Mouse (Mus musculus) embryonic facial prominence, embryonic 10.5 days (tissue): ENCODE measurements around the gene Ggcx. TPM values are rescaled to one million over a fixed set of nuclear protein-coding genes. Genes with fewer than 3 reads are reported as not detected.

Experiments used
- DNase-seq: peaks from one replicate; pipeline ENCODE4 v3.0.0-alpha.2; 2017; ENCODE audit warnings: low spot score
- H3K27ac ChIP-seq: fragments of 300-500 bp; sonication (generic); replicated peaks from 2 replicates; pipeline ENCODE4 v1.5.1; 2016; ENCODE audit warnings: mild to moderate bottlenecking
- H3K27me3 ChIP-seq: fragments of 300-500 bp; sonication (generic); replicated peaks from 2 replicates; pipeline ENCODE4 v1.6.1; 2016; ENCODE audit warnings: low read depth, mild to moderate bottlenecking; ENCODE audit not compliant: poor library complexity, severe bottlenecking
- H3K36me3 ChIP-seq: fragments of 300-500 bp; sonication (generic); replicated peaks from 2 replicates; pipeline ENCODE4 v1.6.1; 2016; ENCODE audit warnings: mild to moderate bottlenecking, moderate library complexity
- H3K4me1 ChIP-seq: fragments of 300-500 bp; sonication (generic); 2 replicates; pipeline ENCODE4 v1.6.1; 2016
- H3K4me3 ChIP-seq: fragments of 300-500 bp; sonication (generic); 2 replicates; pipeline ENCODE4 v1.5.1; 2016; ENCODE audit warnings: mild to moderate bottlenecking, moderate library complexity
- H3K9me3 ChIP-seq: fragments of 300-500 bp; sonication (generic); 2 replicates; pipeline ENCODE4 v1.6.1; 2016; ENCODE audit warnings: mild to moderate bottlenecking
- WGBS: fragments of 180-500 bp; shearing (Covaris S2); methylation state at CpG from one replicate; pipeline ENCODE4 v1.1.7; 2016; 5-methylcytosine and 5-hydroxymethylcytosine counted together
- polyA plus RNA-seq: library from polyadenylated mRNA; unstranded; fragments of >200 nt; fragmentation: Nextera tagmentation; extraction: Ambion mirVana; gene quantifications from 2 replicates; pipeline ENCODE4 v1.2.1, GENCODE M21; 2016

The Ggcx gene
- 20.4 and 21.1 TPM in 2 replicates for polyA plus RNA-seq

DNA sequence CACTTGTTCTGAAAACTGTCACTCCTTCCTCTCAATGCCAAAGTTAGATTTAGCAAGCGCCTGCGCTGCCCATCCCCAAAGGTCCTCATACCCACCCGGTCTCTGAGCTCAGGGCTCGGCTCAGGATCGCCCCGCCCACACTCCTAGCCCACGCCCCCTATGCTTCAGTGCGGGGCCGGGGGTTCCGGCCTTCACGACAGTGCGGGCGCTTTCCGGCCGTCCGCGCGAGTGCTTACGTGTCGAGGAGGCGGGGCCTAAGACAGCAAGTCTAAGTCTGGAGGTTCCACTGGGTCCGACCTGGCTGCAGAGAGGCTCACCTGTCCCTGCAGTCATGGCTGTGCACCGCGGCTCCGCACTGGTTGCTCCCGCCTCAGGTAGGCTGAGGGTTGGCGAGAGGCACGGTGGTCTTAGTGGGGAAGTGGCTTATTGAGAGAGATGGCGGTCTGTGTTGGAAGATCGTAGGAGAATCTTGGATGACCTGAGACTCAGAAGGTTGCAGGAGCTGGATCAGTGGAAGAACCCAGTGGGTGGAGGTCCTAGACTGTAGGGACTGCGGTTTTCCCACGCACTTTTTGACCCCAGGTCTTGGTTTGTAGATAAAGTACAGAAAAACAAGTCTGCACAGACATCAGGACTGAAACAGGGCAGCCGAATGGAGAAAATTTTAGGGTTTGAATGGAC is at the start of gene Ggcx:
TSS of gene Ggcx (plus strand) at position 233 of the 681 bp plus-strand sequence.
- peak within 1 kb of the TSS; percentile 87 for H3K4me3 ChIP-seq
- H3K27me3 ChIP-seq = no peaks in the 10 kb centered on the region
- WGBS = 1% methylated on average over 33 of the region's 33 CpGs
- peaks cover 20% of the 10 kb centered on the region for H3K4me1 ChIP-seq
- peak; percentile 97 for DNase-seq
- H3K36me3 ChIP-seq = peaks cover 23% of the 10 kb centered on the region
- no peaks in the 10 kb centered on the region for H3K9me3 ChIP-seq
- H3K27ac ChIP-seq = peak within 1 kb of the TSS; percentile 88

- 66% methylated on average over 6 of the region's 6 CpGs for WGBS
These were observed 49.1 kb upstream of the Ggcx start for GRCm38 (mm10) chr6:72364985-72365384.

GRCm38 (mm10) chr6:72366304-72366703 is 47.8 kb upstream of the Ggcx start:
- H3K27ac ChIP-seq = no peak overlapping the region
- no peaks in the 10 kb centered on the region for H3K36me3 ChIP-seq
- peaks cover 17% of the 10 kb centered on the region for H3K4me1 ChIP-seq
- H3K4me3 ChIP-seq = no peak overlapping the region
- no peak for DNase-seq
- no peaks in the 10 kb centered on the region for H3K27me3 ChIP-seq
- H3K9me3 ChIP-seq = no peaks in the 10 kb centered on the region
- 70% methylated on average over 3 of the region's 3 CpGs for WGBS

More at GRCm38 (mm10) chr6:72364985-72365384, 49.1 kb upstream of the Ggcx start:
- peaks cover 8% of the 10 kb centered on the region for H3K36me3 ChIP-seq
- no peak overlapping the region for H3K4me3 ChIP-seq
- no peaks in the 10 kb centered on the region for H3K27me3 ChIP-seq
- no peak for DNase-seq
- H3K9me3 ChIP-seq = no peaks in the 10 kb centered on the region
- H3K4me1 ChIP-seq = peaks cover 23% of the 10 kb centered on the region
- H3K27ac ChIP-seq = no peak overlapping the region

GRCm38 (mm10) chr6:72366844-72367443 is 47.2 kb upstream of the Ggcx start, which contains the start of gene Rnf181:
Rnf181 (minus strand) TSS chr6:72366956.
- WGBS = 74% methylated on average over 4 of the region's 4 CpGs

GRCm38 (mm10) chr6:72367460-72367974 is 46.6 kb upstream of the Ggcx start:
- 74% methylated on average over 4 of the region's 4 CpGs for WGBS
- Histone ChIP-seq H3K4me3 (no peak overlapping the region), H3K9me3 (no peaks in the 10 kb centered on the region)

More at GRCm38 (mm10) chr6:72366844-72367443, 47.2 kb upstream of the Ggcx start, which contains the start of gene Rnf181:
- H3K4me1 ChIP-seq = peaks cover 17% of the 10 kb centered on the region
- H3K9me3 ChIP-seq = no peaks in the 10 kb centered on the region
- no peak for DNase-seq
- H3K27me3 ChIP-seq = no peaks in the 10 kb centered on the region
- H3K4me3 ChIP-seq = no peak within 1 kb of the TSS
- no peaks in the 10 kb centered on the region for H3K36me3 ChIP-seq
- no peak within 1 kb of the TSS for H3K27ac ChIP-seq

GRCm38 (mm10) chr6:72369557-72369956 is 44.6 kb upstream of the Ggcx start:
- Histone ChIP-seq H3K36me3 (no peaks in the 10 kb centered on the region), H3K27me3 (no peaks in the 10 kb centered on the region), H3K4me1 (peaks cover 10% of the 10 kb centered on the region), H3K4me3 (no peak overlapping the region), H3K27ac (no peak overlapping the region), H3K9me3 (no peaks in the 10 kb centered on the region)
- 83% methylated on average over 4 of the region's 4 CpGs for WGBS
- DNase-seq = no peak

More at GRCm38 (mm10) chr6:72367460-72367974, 46.6 kb upstream of the Ggcx start:
- DNase-seq = no peak
- no peak overlapping the region for H3K27ac ChIP-seq
- H3K4me1 ChIP-seq = peaks cover 17% of the 10 kb centered on the region
- no peaks in the 10 kb centered on the region for H3K36me3 ChIP-seq
- H3K27me3 ChIP-seq = no peaks in the 10 kb centered on the region

DNA sequence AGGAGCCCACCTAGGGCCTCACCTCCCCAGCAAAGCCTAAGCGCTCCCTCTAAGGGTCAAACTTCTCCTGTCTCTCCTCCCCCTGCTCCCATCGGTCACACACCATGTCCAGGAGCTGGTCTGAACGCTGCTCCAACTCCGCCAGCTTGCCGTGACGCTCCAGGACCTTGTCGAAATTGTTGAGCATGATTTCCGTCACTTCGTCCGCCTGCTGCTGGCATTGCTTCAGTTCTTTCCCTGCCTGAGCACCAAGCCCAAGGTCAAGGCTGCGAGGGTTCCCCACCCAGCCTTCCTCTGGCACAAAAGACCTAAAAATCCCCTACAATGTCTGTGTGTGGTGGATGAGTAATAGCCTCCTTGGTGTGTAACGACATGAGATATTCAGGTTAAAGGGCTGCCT is 44.0 kb upstream of the Ggcx start:
- DNase-seq = no peak
- no peak overlapping the region for H3K4me3 ChIP-seq
- H3K36me3 ChIP-seq = no peaks in the 10 kb centered on the region
- 81% methylated on average over 12 of the region's 12 CpGs for WGBS
- no peaks in the 10 kb centered on the region for H3K27me3 ChIP-seq
- no peaks in the 10 kb centered on the region for H3K9me3 ChIP-seq
- H3K27ac ChIP-seq = no peak overlapping the region
- peaks cover 10% of the 10 kb centered on the region for H3K4me1 ChIP-seq

- no peaks in the 10 kb centered on the region for H3K36me3 ChIP-seq
- H3K9me3 ChIP-seq = no peaks in the 10 kb centered on the region
- H3K27me3 ChIP-seq = no peaks in the 10 kb centered on the region
- peak overlapping the region; percentile 35; the same call in 1 of the 2 replicates for H3K27ac ChIP-seq
- 48% methylated on average over 5 of the region's 5 CpGs for WGBS
- H3K4me1 ChIP-seq = peaks cover 10% of the 10 kb centered on the region
- no peak overlapping the region for H3K4me3 ChIP-seq
- no peak for DNase-seq
These were observed 43.0 kb upstream of the Ggcx start for GRCm38 (mm10) chr6:72371147-72371546.

- peaks cover 10% of the 10 kb centered on the region for H3K4me1 ChIP-seq
- no peaks in the 10 kb centered on the region for H3K36me3 ChIP-seq
- no peak for DNase-seq
- peak overlapping the region; percentile 35; the same call in 1 of the 2 replicates for H3K27ac ChIP-seq
- H3K27me3 ChIP-seq = no peaks in the 10 kb centered on the region
- no peaks in the 10 kb centered on the region for H3K9me3 ChIP-seq
- WGBS = 12% methylated on average over 1 of the region's 1 CpGs
- no peak overlapping the region for H3K4me3 ChIP-seq
These were observed 42.5 kb upstream of the Ggcx start for GRCm38 (mm10) chr6:72371571-72371970.

DNA sequence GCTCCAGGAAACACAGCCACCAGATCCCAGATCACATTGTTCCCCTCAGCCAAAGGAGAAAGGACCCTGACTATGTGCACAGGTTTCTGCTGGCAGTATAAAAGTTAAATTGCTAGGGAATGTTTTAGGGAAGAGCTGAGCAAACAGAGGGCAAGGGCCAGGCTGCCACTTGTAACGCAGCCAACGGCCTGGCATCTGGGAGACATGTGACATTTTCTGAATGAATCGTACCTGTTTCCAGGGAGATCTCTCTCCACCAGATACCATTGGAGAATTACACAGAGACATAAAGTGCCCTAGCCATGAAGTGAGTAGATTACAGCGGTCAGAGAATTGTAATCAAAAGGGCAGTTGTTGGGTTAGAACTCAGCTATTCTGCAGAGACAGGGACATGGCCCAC is 40.9 kb upstream of the Ggcx start:
- Histone ChIP-seq H3K36me3 (no peaks in the 10 kb centered on the region), H3K27me3 (peaks cover under 1% of the 10 kb centered on the region; the same call in 1 of the 2 replicates), H3K27ac (no peak overlapping the region), H3K4me1 (peaks cover 10% of the 10 kb centered on the region), H3K9me3 (no peaks in the 10 kb centered on the region), H3K4me3 (no peak overlapping the region)
- WGBS = 91% methylated on average over 4 of the region's 4 CpGs
- DNase-seq = no peak

- DNase-seq = no peak
- peaks cover 10% of the 10 kb centered on the region for H3K4me1 ChIP-seq
- peaks cover 11% of the 10 kb centered on the region for H3K27me3 ChIP-seq
- H3K9me3 ChIP-seq = no peaks in the 10 kb centered on the region
- WGBS = 75% methylated on average over 7 of the region's 7 CpGs
- H3K4me3 ChIP-seq = no peak overlapping the region
- H3K36me3 ChIP-seq = no peaks in the 10 kb centered on the region
- H3K27ac ChIP-seq = no peak overlapping the region
These were observed 39.9 kb upstream of the Ggcx start for GRCm38 (mm10) chr6:72374206-72374605.

GRCm38 (mm10) chr6:72374820-72375563 is 39.1 kb upstream of the Ggcx start:
- H3K9me3 ChIP-seq = no peaks in the 10 kb centered on the region
- no peak for DNase-seq
- WGBS = 83% methylated on average over 15 of the region's 15 CpGs
- H3K36me3 ChIP-seq = no peaks in the 10 kb centered on the region
- H3K27me3 ChIP-seq = peaks cover 19% of the 10 kb centered on the region
- H3K4me3 ChIP-seq = no peak overlapping the region
- peaks cover 13% of the 10 kb centered on the region for H3K4me1 ChIP-seq
- no peak overlapping the region for H3K27ac ChIP-seq
